Mouse (Mus musculus) kidney, adult 2 months (tissue): ENCODE results near the gene Gm28047.

Source experiments
- CTCF ChIP-seq: fragments of 200-500 bp; conservative IDR thresholded peaks from 2 replicates; pipeline ENCODE4 v1.5.1; 2011; ENCODE audit warnings: low read depth, mild to moderate bottlenecking, control low read depth, low read length, moderate library complexity, mixed read lengths; ENCODE audit not compliant: insufficient read depth, insufficient read length
- POLR2A ChIP-seq: fragments of 200-500 bp; IDR thresholded peaks from one replicate; pipeline ENCODE4 v1.6.1; 2011; ENCODE audit warnings: low read depth, low read length, control low read depth

DNA sequence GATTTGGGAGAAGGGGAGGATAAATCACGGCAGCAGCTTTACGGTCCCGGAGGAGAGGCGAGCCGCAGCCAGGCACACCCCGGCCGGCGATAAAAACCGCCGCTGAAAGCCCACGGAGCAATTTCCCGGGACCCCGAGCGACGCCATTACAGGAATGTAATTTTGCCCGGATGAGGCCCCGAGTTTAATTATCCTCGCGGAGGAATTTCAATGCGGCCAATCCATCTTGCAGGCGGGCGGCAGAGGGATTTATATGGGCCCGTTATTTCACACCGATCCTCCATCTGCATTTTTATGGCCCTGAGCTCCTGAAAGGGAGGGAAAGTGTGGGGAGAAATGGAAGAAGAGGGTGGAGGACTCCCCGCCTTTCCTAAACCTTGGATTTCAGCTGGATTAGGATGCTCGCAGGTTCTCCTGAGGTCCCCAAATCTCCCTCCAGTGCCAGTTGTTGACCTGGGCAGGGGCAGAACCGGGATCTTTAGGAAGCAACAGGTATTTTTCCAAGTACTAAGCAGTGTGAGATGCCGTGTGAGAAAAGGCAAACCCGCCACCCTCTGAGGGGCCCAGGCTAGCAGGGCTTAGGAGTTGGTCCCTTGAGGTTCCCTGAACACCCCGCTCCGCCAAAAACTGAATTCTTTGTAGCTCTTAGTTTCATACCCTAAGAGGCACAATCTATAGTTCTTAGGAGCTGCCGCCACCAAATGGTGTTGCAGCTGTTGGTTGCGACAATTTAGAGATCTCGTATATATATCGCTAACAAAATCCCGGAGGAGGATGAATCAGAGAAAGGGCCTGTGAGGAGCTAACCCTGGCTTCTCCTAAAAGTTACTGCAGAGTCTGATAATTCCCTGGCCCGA, 47.6 kb upstream of the Gm28047 start, which contains the start of gene Atp5g2:
- no peak for TF ChIP-seq CTCF
- no peak for TF ChIP-seq POLR2A
